Mouse (Mus musculus) embryo, embryonic 11.5 days (tissue): ENCODE data around the gene Ascl1.

Source experiments
- DNase-seq: peaks from one replicate; pipeline ENCODE4 v3.0.0-alpha.2; 2012; ENCODE audit warnings: low read depth, low spot score

Ascl1 gene

DNA sequence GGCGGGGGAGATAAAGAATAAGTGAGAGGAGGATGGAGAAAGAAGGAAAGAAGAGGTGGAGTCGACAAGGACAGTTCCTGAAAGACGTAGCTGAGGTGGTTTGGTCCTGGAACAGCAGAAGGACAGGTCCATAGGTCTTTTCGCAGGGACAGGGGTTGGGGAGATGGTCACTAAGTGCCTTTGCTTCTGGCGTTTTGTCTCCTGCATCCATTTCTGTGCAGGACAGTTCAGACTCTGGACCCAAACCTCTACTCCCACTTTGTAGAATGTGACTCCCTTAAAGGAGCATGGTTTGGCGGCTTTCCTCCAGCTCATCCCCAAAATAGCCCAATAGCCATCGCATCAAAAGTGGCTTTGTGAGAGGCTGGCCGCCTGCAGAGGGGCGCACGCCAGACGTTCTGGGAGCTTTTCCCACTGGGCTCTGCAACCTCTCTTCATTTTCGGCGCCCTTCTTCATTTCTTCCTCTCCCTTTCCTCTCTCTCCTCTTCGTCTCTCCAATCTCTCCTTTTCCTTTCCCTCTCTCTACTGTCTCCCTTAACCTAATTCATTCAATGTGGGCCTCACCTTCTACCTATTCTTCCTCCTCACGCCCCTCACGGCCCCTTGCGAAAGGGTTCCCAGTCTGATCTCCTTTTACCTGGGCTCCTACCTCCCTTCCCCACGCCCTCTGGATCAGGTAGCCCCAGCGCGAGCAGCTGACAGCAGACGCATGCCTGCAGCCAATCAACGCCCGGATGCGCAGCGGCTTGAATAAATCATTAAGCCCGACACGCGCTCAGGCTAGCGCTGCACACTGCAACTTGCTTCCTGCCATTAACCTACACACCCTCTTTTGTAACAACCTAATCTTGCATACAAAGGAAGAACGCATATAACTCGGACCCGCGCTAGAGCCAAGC, 7.5 kb downstream of the Ascl1 start:
- DNase-seq: no peak

DNA sequence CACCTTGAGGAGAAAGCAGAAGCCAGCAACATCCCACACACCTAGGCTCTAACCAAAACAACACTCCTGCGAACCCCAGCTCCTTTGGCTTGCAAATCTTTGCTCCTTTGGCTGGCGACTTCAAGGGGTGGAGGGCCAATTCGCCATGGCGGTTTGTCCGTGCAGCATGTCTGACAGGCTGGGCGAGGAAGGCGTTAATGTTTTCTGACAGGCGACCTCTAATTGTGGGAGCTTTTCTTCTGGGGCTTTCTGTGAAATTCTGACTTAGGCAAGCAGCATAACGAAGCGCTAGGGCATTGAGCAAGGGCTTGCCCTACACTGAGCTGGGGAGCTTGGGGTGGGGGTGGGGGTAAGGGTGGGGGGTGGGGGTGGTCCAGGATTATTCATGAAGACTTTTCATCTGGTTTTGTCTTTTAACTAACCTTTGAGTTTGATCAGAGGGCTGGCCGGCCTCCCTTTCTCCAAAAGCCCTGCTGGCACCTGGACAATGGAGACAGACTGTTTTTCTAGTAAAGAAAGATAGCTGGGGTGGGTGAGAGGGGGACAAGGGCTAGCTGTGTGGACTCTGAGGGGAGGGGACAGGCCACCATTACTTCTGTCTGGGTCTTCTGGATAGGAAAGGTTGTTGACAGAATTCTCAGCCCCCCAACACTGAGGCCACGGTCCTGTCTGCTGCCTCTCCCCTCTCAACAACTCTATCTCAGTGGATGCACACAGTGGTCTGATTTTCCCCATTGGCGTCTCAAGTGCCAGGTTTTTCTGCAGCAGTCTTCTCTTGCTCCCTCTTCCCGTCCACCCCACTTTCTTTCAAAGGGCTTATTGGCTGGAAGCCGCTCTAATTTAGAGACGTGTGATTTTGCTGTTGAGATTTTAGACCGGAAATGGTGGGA, 8.4 kb downstream of the Ascl1 start:
- no peak for DNase-seq

DNA sequence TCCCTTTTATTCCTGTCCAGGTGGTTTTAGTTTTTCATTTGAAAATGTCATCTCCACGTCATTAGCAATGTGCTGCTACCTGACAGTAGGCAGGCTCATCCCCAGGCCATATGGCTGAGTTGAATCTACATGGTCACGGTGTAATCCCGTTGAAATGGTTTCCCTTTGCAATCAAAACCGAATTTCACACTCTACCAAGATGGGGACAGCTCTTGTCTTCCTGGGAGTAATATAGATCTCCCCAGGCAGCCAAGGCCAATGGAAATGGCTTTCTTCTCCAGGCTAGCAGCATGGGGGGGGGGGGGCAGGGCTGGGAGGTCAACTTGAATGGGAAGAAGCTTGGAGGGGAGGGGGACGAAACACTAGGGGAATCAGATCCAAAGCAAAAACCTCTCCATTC, 15.6 kb downstream of the Ascl1 start:
- no peak for DNase-seq

DNA sequence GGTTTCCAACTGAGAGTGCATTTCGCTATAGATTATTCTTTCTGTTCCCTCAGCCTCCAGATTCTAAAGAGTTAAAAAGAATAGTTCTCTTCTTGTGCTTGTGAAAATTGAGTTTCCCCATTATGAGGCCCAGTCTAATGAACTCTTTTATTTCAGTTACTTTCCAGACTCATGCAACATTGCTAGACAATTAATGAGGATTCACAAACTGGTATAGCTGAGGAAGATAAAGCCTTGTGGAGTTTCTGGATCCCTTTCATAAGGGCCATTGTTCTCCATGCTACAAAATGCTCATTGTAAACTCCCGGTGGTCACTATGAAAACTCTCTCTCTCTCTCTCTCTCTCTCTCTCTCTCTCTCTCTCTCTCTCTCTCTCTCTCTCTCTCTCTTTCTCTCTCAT, 18.5 kb downstream of the Ascl1 start:
- no peak for DNase-seq

DNA sequence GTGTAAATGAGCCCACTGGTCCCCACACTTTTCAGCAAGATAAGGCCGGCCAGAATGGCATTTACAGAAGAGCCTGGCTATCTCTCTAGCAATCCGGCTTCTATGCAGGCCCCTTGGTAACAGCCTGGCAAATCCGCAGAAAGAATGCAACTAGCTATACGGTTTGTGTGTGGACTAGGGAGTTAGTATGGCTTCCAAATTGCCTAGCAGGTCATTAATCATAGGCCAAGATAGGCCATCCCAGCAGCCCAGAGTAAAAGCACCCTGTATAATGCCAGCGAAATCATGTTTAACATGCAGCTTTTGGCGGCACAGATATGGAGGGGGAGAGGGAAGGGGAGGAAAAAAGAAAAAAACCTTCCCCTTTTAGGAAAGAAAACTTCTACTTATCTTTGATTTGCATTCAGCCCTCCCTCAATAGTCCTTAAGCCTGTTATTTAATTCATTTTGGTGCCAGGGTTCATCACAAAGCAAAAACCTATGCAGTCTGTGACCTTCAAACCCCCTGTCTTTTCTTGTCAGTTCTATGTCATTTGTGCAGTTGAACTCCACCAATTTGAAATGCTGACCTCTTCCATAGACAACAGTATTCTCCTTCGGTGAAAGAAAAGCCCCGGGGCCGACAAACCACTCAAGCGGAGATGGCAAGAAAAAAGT, 19.9 kb downstream of the Ascl1 start:
- DNase-seq: no peak

DNA sequence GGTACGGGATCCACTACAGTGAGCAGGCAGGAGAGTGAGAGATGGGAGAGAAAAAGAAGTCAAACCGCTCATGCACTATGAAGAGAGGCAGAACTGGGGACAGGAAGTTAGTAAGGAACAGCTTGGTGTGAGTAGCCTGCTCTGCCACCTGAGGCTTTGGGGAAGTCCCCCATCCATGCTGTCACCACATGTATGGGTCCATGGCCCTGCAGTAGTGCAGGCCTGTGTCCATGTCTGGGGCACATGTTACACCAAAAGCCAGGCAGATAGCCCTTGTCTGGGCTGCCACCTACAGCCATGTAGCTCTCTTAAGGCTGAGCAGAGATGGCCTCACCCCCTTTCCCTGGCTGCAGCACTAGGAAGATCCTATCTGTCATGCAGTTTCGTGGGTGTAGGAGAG, 42.7 kb downstream of the Ascl1 start:
- no peak for DNase-seq

DNA sequence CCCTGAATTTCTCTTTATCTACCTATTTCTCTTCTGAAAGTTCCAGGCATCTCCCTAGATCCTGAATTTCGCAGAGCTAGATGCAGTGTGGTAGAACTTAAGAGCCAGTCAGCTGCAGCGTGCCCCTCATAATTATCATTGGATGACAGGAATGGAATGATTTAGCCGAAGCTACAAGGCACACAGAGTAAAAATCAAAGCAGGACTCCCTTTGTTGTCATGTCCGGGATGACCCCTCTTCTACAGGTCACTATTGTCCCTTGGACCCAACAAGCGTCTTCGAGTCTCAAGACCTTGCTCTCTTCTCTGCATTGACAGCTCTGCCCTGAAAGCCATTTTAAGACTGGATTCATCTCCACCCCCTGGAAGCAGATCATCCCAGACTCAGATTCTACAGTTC, 44.1 kb downstream of the Ascl1 start:
- DNase-seq: no peak

DNA sequence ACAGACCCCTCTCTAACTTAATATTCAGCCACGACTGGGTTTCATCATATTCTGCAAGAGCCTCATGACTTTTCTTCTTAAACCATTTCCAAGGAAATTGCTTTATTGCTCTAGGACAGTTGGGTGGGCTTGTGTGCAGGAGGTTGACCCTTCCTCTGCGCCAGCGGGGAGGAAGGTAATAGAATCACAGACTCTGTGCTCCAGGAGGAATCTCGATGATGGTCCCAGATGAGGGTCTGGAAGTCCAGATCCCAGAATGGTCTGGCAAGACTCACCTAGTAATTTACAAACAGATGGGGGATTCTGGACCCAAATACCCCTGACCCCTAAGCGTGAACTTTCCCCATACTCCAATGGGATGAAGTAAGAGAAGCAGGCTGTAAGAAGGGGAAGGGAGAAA, 45.2 kb downstream of the Ascl1 start:
- no peak for DNase-seq

DNA sequence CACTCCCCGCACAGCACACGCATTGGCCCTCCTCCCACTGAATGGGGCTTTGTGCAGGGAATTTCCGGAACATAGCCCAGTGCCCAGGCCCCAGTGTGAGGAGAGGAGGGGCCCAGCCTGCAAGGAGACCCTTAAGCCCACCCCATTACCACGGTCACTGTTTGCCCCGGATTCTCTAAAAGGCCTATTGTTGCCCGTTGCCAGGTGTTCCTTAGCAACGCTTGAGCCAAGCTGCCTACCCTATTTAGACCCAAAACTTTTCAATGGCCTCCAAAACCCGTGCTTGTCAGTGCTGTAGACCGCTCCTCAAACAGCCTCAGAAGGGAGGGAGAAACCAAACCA, 45.7 kb downstream of the Ascl1 start:
- peak; percentile 52 for DNase-seq

DNA sequence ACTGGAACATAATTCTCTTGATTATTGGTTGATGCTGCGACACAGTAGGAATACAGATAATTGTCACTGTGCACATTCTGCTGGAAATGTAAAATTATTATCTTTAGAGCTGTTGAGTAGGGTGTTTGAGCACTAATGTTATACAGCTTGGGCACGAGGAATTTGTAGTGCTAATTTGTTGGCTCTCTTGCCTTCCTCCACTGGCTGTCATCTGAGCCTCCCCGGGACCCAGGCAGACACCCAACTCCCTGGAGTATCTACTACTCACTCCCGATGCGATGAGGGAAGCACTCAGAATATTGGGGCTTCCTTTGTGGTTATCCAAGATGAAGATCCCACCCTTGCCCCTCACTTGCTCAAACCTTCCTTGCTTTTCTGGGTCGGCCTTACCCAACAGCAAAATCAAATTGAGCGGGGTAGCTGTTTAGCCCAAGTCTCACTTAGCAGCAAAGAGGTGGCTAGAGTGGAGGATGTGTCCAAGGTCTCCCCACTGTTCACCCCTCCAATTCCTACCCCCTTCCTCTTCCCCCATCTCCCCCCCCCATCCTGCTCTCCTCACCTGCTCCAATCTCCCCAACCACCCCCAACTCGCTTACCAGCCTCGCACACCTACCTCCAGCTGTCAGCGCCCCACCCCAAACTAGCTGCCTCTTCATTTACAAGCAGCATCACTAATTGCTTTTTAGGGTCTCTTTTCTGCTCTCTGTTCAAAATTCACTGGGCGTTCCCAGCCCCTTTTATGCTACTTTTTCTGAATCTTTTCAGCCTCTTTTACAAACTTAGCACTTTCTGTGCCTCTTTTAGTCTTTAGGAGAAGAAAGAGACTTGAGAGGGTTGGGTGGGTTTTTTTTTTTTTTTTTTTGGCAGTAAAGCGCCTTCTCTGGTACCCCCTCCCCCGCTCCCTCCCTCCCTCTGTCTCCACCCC, 46.4 kb downstream of the Ascl1 start:
- no peak for DNase-seq

DNA sequence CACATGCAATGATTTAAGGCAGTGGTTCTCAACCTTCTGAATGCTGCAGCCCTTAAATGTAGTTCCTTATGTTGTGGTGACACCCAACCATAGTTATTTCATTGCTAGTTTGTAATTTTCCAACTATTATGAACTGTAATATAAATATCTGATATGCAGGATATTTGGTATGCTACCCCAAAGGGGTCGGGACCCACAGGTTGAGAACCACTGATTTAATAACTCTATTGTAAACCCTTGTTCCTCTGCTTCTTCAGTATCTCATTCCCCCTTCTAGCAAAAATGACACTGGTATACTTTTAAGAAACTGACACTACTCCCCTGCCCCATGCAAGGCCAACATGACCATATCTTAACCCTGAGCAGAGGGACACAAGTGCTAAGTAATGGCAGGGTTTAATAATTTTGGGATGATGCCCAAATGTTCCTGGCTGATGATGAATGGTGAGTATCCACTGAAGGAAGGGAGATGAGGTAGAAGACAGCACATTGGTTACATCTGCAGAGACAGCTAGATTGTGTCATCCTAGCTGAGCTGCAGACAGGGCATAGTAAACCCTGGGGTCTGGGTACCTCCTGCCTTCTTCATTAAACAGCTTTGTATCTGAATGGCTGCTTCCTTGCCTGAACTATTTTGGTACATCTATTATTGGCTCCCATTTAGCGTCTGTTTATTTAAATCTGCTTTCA, 47.2 kb downstream of the Ascl1 start:
- DNase-seq: no peak
